Mouse (Mus musculus): Measurements from ENCODE around the gene 1700034J05Rik. TPM values are rescaled to one million over a fixed set of nuclear protein-coding genes. Genes with fewer than 3 reads are reported as not detected.

Gene 1700034J05Rik
- polyA plus RNA-seq, 1 experiment from 2014 or later = 0.21 TPM

- H3K36me3 ChIP-seq (ENCODE audit: insufficient read depth) = 0 out of 2 replicates have a peak, but pooled peaks cover 4% of the 10 kb centered on the region
- H3K27me3 ChIP-seq (ENCODE audit: insufficient read depth, low read length) = no peaks in the 10 kb centered on the region
- H3K9me3 ChIP-seq (ENCODE audit: low read depth, low read length) = no peaks in the 10 kb centered on the region
- H3K4me1 ChIP-seq (ENCODE audit: insufficient read depth) = no peaks in the 10 kb centered on the region
- no peak overlapping the region for H3K4me3 ChIP-seq (ENCODE audit: low read depth, low read length)
- H3K9ac ChIP-seq = no peak overlapping the region
- 72% methylated on average over 3 of the region's 3 CpGs for WGBS
- peak; percentile 36 for DNase-seq
- TF ChIP-seq CTCF (IDR thresholded peaks at IDR 0.05; ENCODE audit: low read depth) = no peak
- no peak overlapping the region for H3K4me2 ChIP-seq
- ATAC-seq (ENCODE audit: insufficient read depth) = no peak
- no peak overlapping the region for H3K27ac ChIP-seq (ENCODE audit: low read depth)
These were observed 30.3 kb upstream of the 1700034J05Rik start for GRCm38 (mm10) chr6:146984569-146984968.

- H3K4me2 ChIP-seq = no peak overlapping the region
- ATAC-seq (ENCODE audit: insufficient read depth) (no peak), DNase-seq (no peak)
- no peak for TF ChIP-seq CTCF (IDR thresholded peaks at IDR 0.05; ENCODE audit: low read depth)
- H3K36me3 ChIP-seq (ENCODE audit: insufficient read depth) = peaks cover 12% of the 10 kb centered on the region; the same call in 1 of the 2 replicates
- no peaks in the 10 kb centered on the region for H3K9me3 ChIP-seq (ENCODE audit: low read depth, low read length)
- 0 out of 2 replicates have a peak, but pooled peaks cover 7% of the 10 kb centered on the region for H3K4me1 ChIP-seq (ENCODE audit: insufficient read depth)
- no peak overlapping the region for H3K9ac ChIP-seq
- no peaks in the 10 kb centered on the region for H3K27me3 ChIP-seq (ENCODE audit: insufficient read depth, low read length)
- H3K27ac ChIP-seq (ENCODE audit: low read depth) = no peak overlapping the region
- H3K4me3 ChIP-seq (ENCODE audit: low read depth, low read length) = no peak overlapping the region
- WGBS = 63% methylated on average over 1 of the region's 1 CpGs
These were observed 27.1 kb upstream of the 1700034J05Rik start for GRCm38 (mm10) chr6:146981249-146981835.

GRCm38 (mm10) chr6:146979953-146980352 lies 25.7 kb upstream of the 1700034J05Rik start:
- no peaks in the 10 kb centered on the region for H3K27me3 ChIP-seq (ENCODE audit: insufficient read depth, low read length)
- no peaks in the 10 kb centered on the region for H3K9me3 ChIP-seq (ENCODE audit: low read depth, low read length)
- H3K4me1 ChIP-seq (ENCODE audit: insufficient read depth) = 0 out of 2 replicates have a peak, but pooled peaks cover 7% of the 10 kb centered on the region
- ATAC-seq (ENCODE audit: insufficient read depth) = peak; percentile 79
- TF ChIP-seq CTCF (IDR thresholded peaks at IDR 0.05; ENCODE audit: low read depth) = no peak
- H3K4me2 ChIP-seq = no peak overlapping the region; the same call in 1 of the 2 replicates
- peak; percentile 59 for DNase-seq
- WGBS = 27% methylated on average over 3 of the region's 3 CpGs
- no peak overlapping the region for H3K9ac ChIP-seq
- H3K36me3 ChIP-seq (ENCODE audit: insufficient read depth) = peaks cover 12% of the 10 kb centered on the region; the same call in 1 of the 2 replicates
- peak overlapping the region; percentile 82 for H3K27ac ChIP-seq (ENCODE audit: low read depth)
- H3K4me3 ChIP-seq (ENCODE audit: low read depth, low read length) = no peak overlapping the region

- WGBS = 21% methylated on average over 1 of the region's 1 CpGs
- H3K4me1 ChIP-seq (ENCODE audit: insufficient read depth) = 0 out of 2 replicates have a peak, but pooled peaks cover 7% of the 10 kb centered on the region
- ATAC-seq (ENCODE audit: insufficient read depth) (peak; percentile 77), DNase-seq (peak; percentile 53)
- no peaks in the 10 kb centered on the region for H3K27me3 ChIP-seq (ENCODE audit: insufficient read depth, low read length)
- peak overlapping the region; percentile 82 for H3K27ac ChIP-seq (ENCODE audit: low read depth)
- peak overlapping the region; percentile 10; the same call in 1 of the 2 replicates for H3K4me2 ChIP-seq
- no peak overlapping the region for H3K4me3 ChIP-seq (ENCODE audit: low read depth, low read length)
- TF ChIP-seq CTCF (IDR thresholded peaks at IDR 0.05; ENCODE audit: low read depth) = no peak
- H3K36me3 ChIP-seq (ENCODE audit: insufficient read depth) = peaks cover 12% of the 10 kb centered on the region; the same call in 1 of the 2 replicates
- H3K9ac ChIP-seq = no peak overlapping the region; the same call in 1 of the 2 replicates
- H3K9me3 ChIP-seq (ENCODE audit: low read depth, low read length) = no peaks in the 10 kb centered on the region
These were observed 25.0 kb upstream of the 1700034J05Rik start for GRCm38 (mm10) chr6:146979115-146979744.

GRCm38 (mm10) chr6:146978691-146979114 lies 24.5 kb upstream of the 1700034J05Rik start:
- WGBS = 36% methylated on average over 5 of the region's 5 CpGs
- 0 out of 2 replicates have a peak, but pooled peaks cover 7% of the 10 kb centered on the region for H3K4me1 ChIP-seq (ENCODE audit: insufficient read depth)
- H3K9me3 ChIP-seq (ENCODE audit: low read depth, low read length) = no peaks in the 10 kb centered on the region
- H3K4me3 ChIP-seq (ENCODE audit: low read depth, low read length) = no peak overlapping the region
- H3K27me3 ChIP-seq (ENCODE audit: insufficient read depth, low read length) = no peaks in the 10 kb centered on the region
- peak overlapping the region; percentile 82 for H3K27ac ChIP-seq (ENCODE audit: low read depth)
- no peak overlapping the region for H3K9ac ChIP-seq
- H3K36me3 ChIP-seq (ENCODE audit: insufficient read depth) = peaks cover 12% of the 10 kb centered on the region; the same call in 1 of the 2 replicates
- peak; percentile 63 for TF ChIP-seq CTCF (IDR thresholded peaks at IDR 0.05; ENCODE audit: low read depth)
- ATAC-seq (ENCODE audit: insufficient read depth) = peak; percentile 26; the same call in 1 of the 2 replicates
- H3K4me2 ChIP-seq = no peak overlapping the region; the same call in 1 of the 2 replicates
- peak; percentile 67 for DNase-seq

GRCm38 (mm10) chr6:146976446-146976845 lies 22.2 kb upstream of the 1700034J05Rik start:
- Histone ChIP-seq H3K36me3 (ENCODE audit: insufficient read depth) (peaks cover 10% of the 10 kb centered on the region; the same call in 1 of the 2 replicates), H3K4me2 (no peak overlapping the region), H3K4me3 (ENCODE audit: low read depth, low read length) (no peak overlapping the region), H3K4me1 (ENCODE audit: insufficient read depth) (0 out of 2 replicates have a peak, but pooled peaks cover 7% of the 10 kb centered on the region), H3K27me3 (ENCODE audit: insufficient read depth, low read length) (no peaks in the 10 kb centered on the region), H3K9me3 (ENCODE audit: low read depth, low read length) (no peaks in the 10 kb centered on the region), H3K9ac (no peak overlapping the region), H3K27ac (ENCODE audit: low read depth) (no peak overlapping the region)
- no peak for TF ChIP-seq CTCF (IDR thresholded peaks at IDR 0.05; ENCODE audit: low read depth)
- no peak for ATAC-seq (ENCODE audit: insufficient read depth)
- 74% methylated on average over 8 of the region's 8 CpGs for WGBS
- no peak for DNase-seq

- H3K27me3 ChIP-seq (ENCODE audit: insufficient read depth, low read length) = no peaks in the 10 kb centered on the region
- H3K9me3 ChIP-seq (ENCODE audit: low read depth, low read length) = no peaks in the 10 kb centered on the region
- H3K4me2 ChIP-seq = no peak overlapping the region
- DNase-seq = no peak
- H3K4me3 ChIP-seq (ENCODE audit: low read depth, low read length) = no peak overlapping the region
- no peak for TF ChIP-seq CTCF (IDR thresholded peaks at IDR 0.05; ENCODE audit: low read depth)
- no peak for ATAC-seq (ENCODE audit: insufficient read depth)
- no peak overlapping the region for H3K27ac ChIP-seq (ENCODE audit: low read depth)
- peaks cover 8% of the 10 kb centered on the region; the same call in 1 of the 2 replicates for H3K36me3 ChIP-seq (ENCODE audit: insufficient read depth)
- H3K4me1 ChIP-seq (ENCODE audit: insufficient read depth) = 0 out of 2 replicates have a peak, but pooled peaks cover 2% of the 10 kb centered on the region
- H3K9ac ChIP-seq = no peak overlapping the region
These were observed 19.6 kb upstream of the 1700034J05Rik start for GRCm38 (mm10) chr6:146973830-146974229.

Measured in lung, embryonic 14.5 days (tissue).